Mouse (Mus musculus): ENCODE measurements around the gene Pogz. TPM values are rescaled to one million over a fixed set of nuclear protein-coding genes. Genes with fewer than 3 reads are reported as not detected.

Pogz gene
- polyA plus RNA-seq, 1 experiment: 8.7 TPM

- Histone ChIP-seq H3K79me3 (ENCODE audit: low read depth) (no peaks in the 10 kb centered on the region), H3K79me2 (ENCODE audit: control insufficient read depth, insufficient read depth) (no peaks in the 10 kb centered on the region), H3K27me3 (ENCODE audit: control insufficient read depth, insufficient read depth, insufficient read length) (no peaks in the 10 kb centered on the region), H3K36me3 (ENCODE audit: control insufficient read depth, insufficient read depth) (no peaks in the 10 kb centered on the region), H3K4me3 (ENCODE audit: insufficient read depth, poor library complexity, severe bottlenecking) (no peak overlapping the region), H3ac (ENCODE audit: control insufficient read depth, insufficient read length, low read depth) (no peak overlapping the region)
- TF ChIP-seq MYOG (IDR thresholded peaks at IDR 0.05; ENCODE audit: control insufficient read depth, extremely low read depth, insufficient read length) (no peak), CEBPB (IDR thresholded peaks at IDR 0.05; ENCODE audit: low read depth) (no peak), USF1 (IDR thresholded peaks at IDR 0.05; ENCODE audit: low read depth) (no peak), MAX (IDR thresholded peaks at IDR 0.05) (no peak), FOSL1 (IDR thresholded peaks at IDR 0.05; ENCODE audit: insufficient read depth, low read length, poor library complexity, severe bottlenecking) (no peak), CTCF (IDR thresholded peaks at IDR 0.05; ENCODE audit: control insufficient read depth, insufficient read depth, insufficient read length) (no peak), MYOD1 (IDR thresholded peaks at IDR 0.05; ENCODE audit: control insufficient read depth, insufficient read length, low read depth) (no peak)
Observed at GRCm38 (mm10) chr3:94819452-94820425, 17.6 kb upstream of the Pogz start.

- no peaks in the 10 kb centered on the region for H3K79me2 ChIP-seq (ENCODE audit: control insufficient read depth, insufficient read depth)
- H3K79me3 ChIP-seq (ENCODE audit: low read depth): no peaks in the 10 kb centered on the region
- H3ac ChIP-seq (ENCODE audit: control insufficient read depth, insufficient read length, low read depth): peak overlapping the region; percentile 74
- H3K4me3 ChIP-seq (ENCODE audit: insufficient read depth, poor library complexity, severe bottlenecking): no peak overlapping the region
- TF ChIP-seq CEBPB (IDR thresholded peaks at IDR 0.05; ENCODE audit: low read depth) (no peak), USF1 (IDR thresholded peaks at IDR 0.05; ENCODE audit: low read depth) (no peak), MAX (IDR thresholded peaks at IDR 0.05) (no peak), MYOD1 (IDR thresholded peaks at IDR 0.05; ENCODE audit: control insufficient read depth, insufficient read length, low read depth) (no peak), FOSL1 (IDR thresholded peaks at IDR 0.05; ENCODE audit: insufficient read depth, low read length, poor library complexity, severe bottlenecking) (no peak)
- no peaks in the 10 kb centered on the region for H3K36me3 ChIP-seq (ENCODE audit: control insufficient read depth, insufficient read depth)
- no peaks in the 10 kb centered on the region for H3K27me3 ChIP-seq (ENCODE audit: control insufficient read depth, insufficient read depth, insufficient read length)
Observed at GRCm38 (mm10) chr3:94821008-94821638, 16.2 kb upstream of the Pogz start.

- TF ChIP-seq CTCF (IDR thresholded peaks at IDR 0.05; ENCODE audit: control insufficient read depth, insufficient read depth, insufficient read length) (no peak), FOSL1 (IDR thresholded peaks at IDR 0.05; ENCODE audit: insufficient read depth, low read length, poor library complexity, severe bottlenecking) (no peak), USF1 (IDR thresholded peaks at IDR 0.05; ENCODE audit: low read depth) (no peak), MAX (IDR thresholded peaks at IDR 0.05) (no peak), MYOG (IDR thresholded peaks at IDR 0.05; ENCODE audit: control insufficient read depth, extremely low read depth, insufficient read length) (no peak), MYOD1 (IDR thresholded peaks at IDR 0.05; ENCODE audit: control insufficient read depth, insufficient read length, low read depth) (no peak), CEBPB (IDR thresholded peaks at IDR 0.05; ENCODE audit: low read depth) (no peak)
- Histone ChIP-seq H3K36me3 (ENCODE audit: control insufficient read depth, insufficient read depth) (no peaks in the 10 kb centered on the region), H3K27me3 (ENCODE audit: control insufficient read depth, insufficient read depth, insufficient read length) (no peaks in the 10 kb centered on the region), H3K79me2 (ENCODE audit: control insufficient read depth, insufficient read depth) (no peaks in the 10 kb centered on the region), H3K79me3 (ENCODE audit: low read depth) (no peaks in the 10 kb centered on the region), H3ac (ENCODE audit: control insufficient read depth, insufficient read length, low read depth) (no peak overlapping the region), H3K4me3 (ENCODE audit: insufficient read depth, poor library complexity, severe bottlenecking) (no peak overlapping the region)
Observed at GRCm38 (mm10) chr3:94822082-94822481, 15.3 kb upstream of the Pogz start.

- Histone ChIP-seq H3ac (ENCODE audit: control insufficient read depth, insufficient read length, low read depth) (no peak overlapping the region), H3K4me3 (ENCODE audit: insufficient read depth, poor library complexity, severe bottlenecking) (no peak overlapping the region), H3K79me2 (ENCODE audit: control insufficient read depth, insufficient read depth) (no peaks in the 10 kb centered on the region), H3K27me3 (ENCODE audit: control insufficient read depth, insufficient read depth, insufficient read length) (no peaks in the 10 kb centered on the region), H3K79me3 (ENCODE audit: low read depth) (no peaks in the 10 kb centered on the region), H3K36me3 (ENCODE audit: control insufficient read depth, insufficient read depth) (no peaks in the 10 kb centered on the region)
- TF ChIP-seq MYOD1 (IDR thresholded peaks at IDR 0.05; ENCODE audit: control insufficient read depth, insufficient read length, low read depth) (no peak), FOSL1 (IDR thresholded peaks at IDR 0.05; ENCODE audit: insufficient read depth, low read length, poor library complexity, severe bottlenecking) (no peak), CEBPB (IDR thresholded peaks at IDR 0.05; ENCODE audit: low read depth) (no peak), CTCF (IDR thresholded peaks at IDR 0.05; ENCODE audit: control insufficient read depth, insufficient read depth, insufficient read length) (no peak), MYOG (IDR thresholded peaks at IDR 0.05; ENCODE audit: control insufficient read depth, extremely low read depth, insufficient read length) (no peak), USF1 (IDR thresholded peaks at IDR 0.05; ENCODE audit: low read depth) (no peak), MAX (IDR thresholded peaks at IDR 0.05) (no peak)
Observed at GRCm38 (mm10) chr3:94824110-94824509, 13.3 kb upstream of the Pogz start.

- Histone ChIP-seq H3ac (ENCODE audit: control insufficient read depth, insufficient read length, low read depth) (no peak overlapping the region), H3K79me2 (ENCODE audit: control insufficient read depth, insufficient read depth) (no peaks in the 10 kb centered on the region), H3K27me3 (ENCODE audit: control insufficient read depth, insufficient read depth, insufficient read length) (peaks cover 5% of the 10 kb centered on the region), H3K36me3 (ENCODE audit: control insufficient read depth, insufficient read depth) (no peaks in the 10 kb centered on the region), H3K4me3 (ENCODE audit: insufficient read depth, poor library complexity, severe bottlenecking) (no peak overlapping the region), H3K79me3 (ENCODE audit: low read depth) (no peaks in the 10 kb centered on the region)
- TF ChIP-seq USF1 (IDR thresholded peaks at IDR 0.05; ENCODE audit: low read depth) (no peak), CEBPB (IDR thresholded peaks at IDR 0.05; ENCODE audit: low read depth) (no peak), FOSL1 (IDR thresholded peaks at IDR 0.05; ENCODE audit: insufficient read depth, low read length, poor library complexity, severe bottlenecking) (no peak), MAX (IDR thresholded peaks at IDR 0.05) (no peak), MYOD1 (IDR thresholded peaks at IDR 0.05; ENCODE audit: control insufficient read depth, insufficient read length, low read depth) (no peak), MYOG (IDR thresholded peaks at IDR 0.05; ENCODE audit: control insufficient read depth, extremely low read depth, insufficient read length) (no peak), CTCF (IDR thresholded peaks at IDR 0.05; ENCODE audit: control insufficient read depth, insufficient read depth, insufficient read length) (no peak)
Observed at GRCm38 (mm10) chr3:94832100-94832499, 5.3 kb upstream of the Pogz start.
